Mouse (Mus musculus) bone marrow macrophage, adult 2 months (primary cell): ENCODE measurements around the gene Smim12.

Source experiments
- CTCF ChIP-seq: IDR thresholded peaks from 2 replicates; pipeline ENCODE4 v1.5.1; 2012; ENCODE audit warnings: low read depth, mild to moderate bottlenecking, low read length, moderate library complexity
- POLR2A ChIP-seq: IDR thresholded peaks from 2 replicates; pipeline ENCODE4 v1.6.1; 2012; ENCODE audit warnings: mild to moderate bottlenecking, low read depth, low read length, borderline replicate concordance

DNA sequence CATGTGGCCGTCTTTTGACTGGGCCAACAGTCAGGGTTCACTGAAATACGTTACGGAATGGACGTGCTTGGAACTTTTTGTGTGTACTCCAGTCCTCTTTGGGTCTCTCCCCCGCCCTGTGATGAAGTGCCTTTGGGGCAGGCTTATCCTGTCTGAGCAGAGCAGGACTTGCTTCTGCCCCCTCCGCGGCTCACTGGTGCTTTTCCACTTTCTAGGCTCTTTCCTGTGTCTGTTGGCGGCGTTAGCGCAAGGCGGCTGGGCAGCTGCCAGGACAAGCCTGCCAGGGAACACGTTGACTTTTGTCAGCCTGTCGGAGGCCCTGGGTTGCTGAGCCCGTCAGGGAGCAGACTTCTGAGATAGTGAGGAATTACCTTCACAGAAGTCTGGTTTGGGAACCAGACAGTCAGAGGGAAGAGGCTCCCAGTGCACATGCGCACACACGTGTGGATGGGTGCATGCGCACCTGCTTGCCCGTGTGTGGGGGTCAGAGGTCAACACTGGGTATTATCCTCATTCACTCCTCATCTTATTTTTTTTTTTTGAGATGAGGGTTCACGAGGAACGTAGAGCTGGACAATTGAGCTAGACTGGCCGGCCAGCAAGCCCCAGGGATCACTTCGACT lies 8.5 kb downstream of the Smim12 start:
- TF ChIP-seq CTCF (no peak), POLR2A (no peak)
